Mouse (Mus musculus) CH12.LX (cell line): ENCODE results near the gene Adh1.

Experiments used
- CTCF ChIP-seq, 2 experiments: IDR thresholded peaks in 1 of 2; conservative IDR thresholded peaks in 1 of 2; 2 replicates each; pipeline ENCODE4 v1.5.1; 2011 to 2012; ENCODE audit warnings: low read depth in 2 of 2, low read length in 2 of 2, improper control_type of control experiment in 1 of 2, inconsistent platforms in 1 of 2, mild to moderate bottlenecking in 1 of 2, moderate library complexity in 1 of 2
- E2F4 ChIP-seq: IDR thresholded peaks from 2 replicates; pipeline ENCODE4 v1.6.1; 2011; ENCODE audit warnings: low read depth, low read length, improper control_type of control experiment; ENCODE audit not compliant: insufficient replicate concordance
- ELF1 ChIP-seq: IDR thresholded peaks from 2 replicates; pipeline ENCODE4 v1.6.1; 2014; ENCODE audit warnings: low read depth, mild to moderate bottlenecking, inconsistent platforms, low read length, improper control_type of control experiment
- EP300 ChIP-seq: IDR thresholded peaks from 2 replicates; pipeline ENCODE4 v1.6.1; 2011; ENCODE audit warnings: low read length, improper control_type of control experiment
- MAX ChIP-seq: IDR thresholded peaks from 2 replicates; pipeline ENCODE4 v1.6.1; 2011; ENCODE audit warnings: low read length, improper control_type of control experiment
- NRF1 ChIP-seq: IDR thresholded peaks from 2 replicates; pipeline ENCODE4 v1.6.1; 2014; ENCODE audit warnings: low read depth, mild to moderate bottlenecking, inconsistent platforms, low read length, improper control_type of control experiment, moderate library complexity
- POLR2A ChIP-seq: IDR thresholded peaks from 2 replicates; pipeline ENCODE4 v1.6.1; 2011; ENCODE audit warnings: low read depth, mild to moderate bottlenecking, improper control_type of control experiment, low read length
- ZNF384 ChIP-seq: IDR thresholded peaks from 2 replicates; pipeline ENCODE4 v1.6.1; 2012; ENCODE audit warnings: low read depth, low read length, improper control_type of control experiment, inconsistent platforms

DNA sequence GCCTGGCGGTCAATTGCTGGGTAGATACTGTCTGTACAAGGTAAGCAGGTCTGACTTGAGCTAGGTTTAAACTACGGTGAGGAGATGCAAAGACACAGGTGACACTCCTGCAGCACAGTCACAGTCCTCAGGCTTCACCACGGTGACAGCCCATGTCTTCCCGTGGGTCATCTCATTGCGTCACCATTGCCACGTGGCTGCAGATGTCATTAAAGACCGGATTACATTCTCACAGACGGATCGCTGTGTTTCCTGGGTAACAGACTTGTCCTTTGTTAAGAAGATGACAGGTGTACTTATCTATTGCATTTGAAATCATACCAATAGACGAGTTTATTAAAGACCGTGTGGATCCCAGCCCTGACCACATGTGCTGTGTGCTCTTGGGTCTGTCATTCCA is 39.7 kb upstream of the Adh1 start:
- TF ChIP-seq MAX (no peak), NRF1 (no peak), POLR2A (no peak), ELF1 (no peak), ZNF384 (no peak), CTCF (conservative IDR thresholded peaks at IDR 0.05 in 1 of 2, IDR thresholded peaks at IDR 0.05 in 1 of 2; ENCODE audit: low read depth in 2 of 2, low read length in 2 of 2) (no peak), EP300 (no peak), E2F4 (no peak)
